Mouse (Mus musculus) heart, adult 2 months (tissue): ENCODE results near the gene Hectd3.

Experiments
- CTCF ChIP-seq: fragments of 200-600 bp; IDR thresholded peaks from 2 replicates; pipeline ENCODE4 v1.8.1; 2022; ENCODE audit warnings: antibody characterized with exemption, mild to moderate bottlenecking, moderate library complexity
- EP300 ChIP-seq: fragments of 200-500 bp; IDR thresholded peaks from 2 replicates; pipeline ENCODE4 v1.6.1; 2011; ENCODE audit warnings: low read depth, low read length, control low read depth; ENCODE audit not compliant: insufficient read depth
- POLR2A ChIP-seq: fragments of 200-500 bp; IDR thresholded peaks from 2 replicates; pipeline ENCODE4 v1.6.1; 2011; ENCODE audit warnings: mild to moderate bottlenecking, low read depth, low read length, control low read depth; ENCODE audit not compliant: insufficient read depth

DNA sequence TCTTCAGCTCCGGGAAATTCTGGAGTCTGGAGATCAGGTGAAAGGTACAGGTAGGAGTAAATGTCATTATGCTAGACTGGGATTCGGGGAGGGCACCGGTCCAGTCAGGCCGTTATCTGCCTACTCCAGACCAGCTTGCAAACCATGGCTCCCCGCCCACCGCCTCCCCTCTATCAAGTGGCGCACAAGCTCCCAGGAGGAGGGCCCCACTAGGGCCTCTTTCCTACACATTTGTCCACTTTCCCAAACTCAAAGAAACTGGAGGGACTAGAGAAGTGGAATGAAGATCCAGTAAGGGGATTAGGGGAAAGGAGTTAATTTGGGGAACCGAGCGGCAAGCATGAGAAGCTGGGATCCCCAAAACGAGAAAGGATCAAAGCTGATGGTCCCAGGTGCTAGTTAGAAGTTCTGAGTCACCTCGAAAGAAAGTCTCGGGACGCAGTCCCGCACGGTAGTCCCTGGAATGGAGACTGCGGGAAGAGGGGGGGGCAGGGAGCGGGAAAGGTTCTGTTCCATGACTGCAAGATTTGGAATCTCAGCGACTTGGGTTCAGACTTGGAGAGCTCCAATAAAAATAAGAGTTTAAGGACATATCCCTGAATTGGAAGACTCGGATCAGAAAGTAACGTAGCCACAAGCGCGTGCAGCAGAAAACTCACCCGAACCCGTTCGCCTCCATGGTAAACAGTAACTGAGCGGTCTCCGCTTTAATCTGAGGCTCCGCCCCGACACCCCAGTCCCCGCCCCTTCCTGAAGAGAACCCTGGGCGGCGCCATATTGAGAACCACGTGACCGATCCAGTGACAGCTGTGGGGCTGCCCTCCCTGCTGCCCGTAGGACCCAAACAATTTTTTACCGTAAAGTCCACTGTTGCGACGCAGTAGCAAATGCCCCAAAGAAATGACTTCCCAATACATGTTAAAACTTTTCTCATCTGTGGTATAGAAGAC is 1.2 kb upstream of the Hectd3 start, which contains the start of gene Urod:
- TF ChIP-seq CTCF (no peak), POLR2A (peak; percentile 81), EP300 (peak; percentile 55; the same call in 1 of the 2 replicates)
